Mouse (Mus musculus): Measurements from ENCODE around the gene Fkbp10.

- TF ChIP-seq CTCF (IDR thresholded peaks at IDR 0.05; ENCODE audit: extremely low read depth, insufficient read length, insufficient replicate concordance, low read depth, low read length) (0 out of 2 replicates have a peak, but pooled peaks have one; percentile 35), POLR2A (IDR thresholded peaks at IDR 0.05; ENCODE audit: low read depth, low read length) (peak; percentile 35; the same call in 1 of the 2 replicates)
Measured at GRCm38 (mm10) chr11:100396886-100397599, 18.5 kb upstream of the Fkbp10 start.
